Mouse (Mus musculus) CH12.LX (cell line): ENCODE results near the gene Lrrc8b.

Source experiments
- CTCF ChIP-seq, 2 experiments: IDR thresholded peaks in 1 of 2; conservative IDR thresholded peaks in 1 of 2; 2 replicates each; pipeline ENCODE4 v1.5.1; 2011 to 2012; ENCODE audit warnings: low read depth in 2 of 2, low read length in 2 of 2, improper control_type of control experiment in 1 of 2, inconsistent platforms in 1 of 2, mild to moderate bottlenecking in 1 of 2, moderate library complexity in 1 of 2
- EP300 ChIP-seq: IDR thresholded peaks from 2 replicates; pipeline ENCODE4 v1.6.1; 2011; ENCODE audit warnings: low read length, improper control_type of control experiment
- ETS1 ChIP-seq: conservative IDR thresholded peaks from 2 replicates; pipeline ENCODE4 v1.6.1; 2012; ENCODE audit warnings: low read depth, mild to moderate bottlenecking, inconsistent platforms, low read length, improper control_type of control experiment, moderate library complexity
- MAX ChIP-seq: IDR thresholded peaks from 2 replicates; pipeline ENCODE4 v1.6.1; 2011; ENCODE audit warnings: low read length, improper control_type of control experiment
- MEF2A ChIP-seq: IDR thresholded peaks from 2 replicates; pipeline ENCODE4 v1.6.1; 2014; ENCODE audit warnings: low read depth, mild to moderate bottlenecking, inconsistent platforms, low read length, improper control_type of control experiment, borderline replicate concordance
- MXI1 ChIP-seq: IDR thresholded peaks from 2 replicates; pipeline ENCODE4 v1.6.1; 2011; ENCODE audit warnings: mild to moderate bottlenecking, low read depth, low read length, improper control_type of control experiment
- NELFE ChIP-seq: IDR thresholded peaks from 2 replicates; pipeline ENCODE4 v1.6.1; 2011; ENCODE audit warnings: low read depth, low read length, improper control_type of control experiment
- POLR2A ChIP-seq: IDR thresholded peaks from 2 replicates; pipeline ENCODE4 v1.6.1; 2011; ENCODE audit warnings: low read depth, mild to moderate bottlenecking, improper control_type of control experiment, low read length
- RAD21 ChIP-seq: IDR thresholded peaks from 2 replicates; pipeline ENCODE4 v1.6.1; 2011; ENCODE audit warnings: low read depth, mild to moderate bottlenecking, low read length, improper control_type of control experiment, moderate library complexity
- TCF12 ChIP-seq: IDR thresholded peaks from 2 replicates; pipeline ENCODE4 v1.6.1; 2014; ENCODE audit warnings: low read depth, mild to moderate bottlenecking, inconsistent platforms, low read length, improper control_type of control experiment
- UBTF ChIP-seq: IDR thresholded peaks from 2 replicates; pipeline ENCODE4 v1.6.1; 2012; ENCODE audit warnings: low read depth, mild to moderate bottlenecking, inconsistent platforms, low read length, improper control_type of control experiment, moderate library complexity
- ZNF384 ChIP-seq: IDR thresholded peaks from 2 replicates; pipeline ENCODE4 v1.6.1; 2012; ENCODE audit warnings: low read depth, low read length, improper control_type of control experiment, inconsistent platforms

DNA sequence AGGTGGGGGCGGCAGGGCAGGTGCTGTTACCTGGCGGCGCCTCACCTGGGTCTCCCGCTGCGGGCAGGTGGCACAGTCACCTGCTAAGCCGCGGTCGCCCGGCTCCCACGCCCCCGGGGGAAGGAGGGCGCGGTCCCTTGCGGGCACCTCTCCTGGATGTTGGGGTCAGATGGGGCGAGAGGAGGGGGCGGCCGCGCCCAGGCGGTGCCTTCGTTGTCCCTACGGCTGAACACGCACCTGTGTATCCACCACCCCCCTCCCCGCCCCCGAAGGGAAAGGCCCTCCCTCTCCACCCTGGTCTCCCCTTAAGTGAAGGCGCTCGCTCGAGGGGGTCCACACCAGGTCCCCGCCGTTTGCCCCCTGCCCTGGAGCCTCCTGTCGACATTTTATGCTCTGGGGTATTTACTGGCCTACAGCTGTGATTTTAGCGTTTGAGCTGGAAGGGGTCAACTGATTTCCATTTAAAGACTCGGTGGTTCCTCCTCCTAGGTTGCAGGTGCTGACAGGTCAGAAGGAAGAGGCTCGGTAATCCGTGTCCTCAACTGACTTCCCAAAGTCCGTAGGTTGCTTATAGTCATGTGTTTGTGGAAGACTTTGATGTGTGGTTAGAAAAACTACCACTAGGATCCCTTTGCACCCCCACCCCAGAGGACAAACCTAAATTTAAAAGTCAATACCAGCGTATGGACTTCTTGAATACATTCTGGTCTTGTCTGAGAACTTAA lies 538 bp downstream of the Lrrc8b start:
- TF ChIP-seq EP300 (no peak), POLR2A (no peak), TCF12 (no peak), MAX (no peak), NELFE (no peak), CTCF (conservative IDR thresholded peaks at IDR 0.05 in 1 of 2, IDR thresholded peaks at IDR 0.05 in 1 of 2; ENCODE audit: low read depth in 2 of 2, low read length in 2 of 2) (no peak), MXI1 (no peak), ZNF384 (no peak), UBTF (no peak), RAD21 (no peak), MEF2A (no peak), ETS1 (no peak)
